Mouse (Mus musculus) midbrain, embryonic 12.5 days (tissue): ENCODE results near the gene Ccdc27. TPM values are rescaled to one million over a fixed set of nuclear protein-coding genes. Genes with fewer than 3 reads are reported as not detected.

Experiments used
- ATAC-seq: fragments of 200-750 bp; cut with Nextera tagmentation; 2 replicates; pipeline ENCODE4 v1.8.0; 2017; ENCODE audit warnings: low read depth, moderate TSS enrichment, moderate library complexity; ENCODE audit not compliant: low FRiP score
- H3K27ac ChIP-seq: fragments of 300-500 bp; sonication (generic); replicated peaks from 2 replicates; pipeline ENCODE4 v1.5.1; 2016; ENCODE audit warnings: mild to moderate bottlenecking
- H3K27me3 ChIP-seq: fragments of 300-500 bp; sonication (generic); 2 replicates; pipeline ENCODE4 v1.6.1; 2016; ENCODE audit warnings: mild to moderate bottlenecking
- H3K36me3 ChIP-seq: fragments of 300-500 bp; sonication (generic); 2 replicates; pipeline ENCODE4 v1.6.1; 2016
- H3K4me1 ChIP-seq: fragments of 300-500 bp; sonication (generic); 2 replicates; pipeline ENCODE4 v1.6.1; 2016
- H3K4me2 ChIP-seq: fragments of 300-500 bp; sonication (generic); replicated peaks from 2 replicates; pipeline ENCODE4 v1.6.1; 2016; ENCODE audit warnings: mild to moderate bottlenecking, moderate library complexity
- H3K4me3 ChIP-seq: fragments of 300-500 bp; sonication (generic); 2 replicates; pipeline ENCODE4 v1.5.1; 2016; ENCODE audit warnings: mild to moderate bottlenecking
- H3K9ac ChIP-seq: fragments of 300-500 bp; sonication (generic); replicated peaks from 2 replicates; pipeline ENCODE4 v1.6.1; 2016; ENCODE audit warnings: mild to moderate bottlenecking, moderate library complexity
- H3K9me3 ChIP-seq: fragments of 300-500 bp; sonication (generic); 2 replicates; pipeline ENCODE4 v1.6.1; 2016; ENCODE audit warnings: mild to moderate bottlenecking
- WGBS: fragments of 180-500 bp; shearing (Covaris S2); methylation state at CpG from one replicate; pipeline ENCODE4 v1.1.7; 2016; 5-methylcytosine and 5-hydroxymethylcytosine counted together
- polyA plus RNA-seq: library from polyadenylated mRNA; unstranded; fragments of >200 nt; fragmentation: Nextera tagmentation; extraction: Ambion mirVana; gene quantifications from 2 replicates; pipeline ENCODE4 v1.2.1, GENCODE M21; 2016

The Ccdc27 gene
- not detected in 2 replicates for polyA plus RNA-seq

GRCm38 (mm10) chr4:154042577-154042976 is at the start of gene Ccdc27:
TSS of gene Ccdc27 (minus strand) at chr4:154042677.
- Histone ChIP-seq H3K4me3 (no peak within 1 kb of the TSS), H3K4me2 (no peak within 1 kb of the TSS), H3K27ac (no peak within 1 kb of the TSS), H3K9me3 (no peaks in the 10 kb centered on the region), H3K4me1 (no peaks in the 10 kb centered on the region), H3K27me3 (peaks cover 4% of the 10 kb centered on the region; the same call in 1 of the 2 replicates), H3K9ac (no peak within 1 kb of the TSS), H3K36me3 (no peaks in the 10 kb centered on the region)
- 82% methylated on average over 9 of the region's 9 CpGs for WGBS
- no peak for ATAC-seq

GRCm38 (mm10) chr4:154091356-154091755 is 48.9 kb upstream of the Ccdc27 start:
- H3K27ac ChIP-seq, result no peak overlapping the region
- no peaks in the 10 kb centered on the region for H3K9me3 ChIP-seq
- no peaks in the 10 kb centered on the region for H3K4me1 ChIP-seq
- no peak for ATAC-seq
- no peak overlapping the region for H3K9ac ChIP-seq
- H3K4me2 ChIP-seq, result no peak overlapping the region
- WGBS, result 66% methylated on average over 8 of the region's 8 CpGs
- no peaks in the 10 kb centered on the region for H3K36me3 ChIP-seq
- peaks cover 18% of the 10 kb centered on the region for H3K27me3 ChIP-seq
- H3K4me3 ChIP-seq, result no peak overlapping the region

GRCm38 (mm10) chr4:154089205-154089604 is 46.7 kb upstream of the Ccdc27 start:
- ATAC-seq, result no peak
- 50% methylated on average over 5 of the region's 5 CpGs for WGBS
- no peak overlapping the region for H3K27ac ChIP-seq
- no peak overlapping the region for H3K9ac ChIP-seq
- no peaks in the 10 kb centered on the region for H3K36me3 ChIP-seq
- H3K4me3 ChIP-seq, result no peak overlapping the region
- no peak overlapping the region for H3K4me2 ChIP-seq
- H3K27me3 ChIP-seq, result peaks cover 16% of the 10 kb centered on the region
- H3K9me3 ChIP-seq, result no peaks in the 10 kb centered on the region
- no peaks in the 10 kb centered on the region for H3K4me1 ChIP-seq

- Histone ChIP-seq H3K36me3 (no peaks in the 10 kb centered on the region), H3K4me3 (no peak overlapping the region), H3K27ac (no peak overlapping the region), H3K27me3 (peaks cover 20% of the 10 kb centered on the region), H3K9ac (no peak overlapping the region), H3K4me2 (no peak overlapping the region), H3K4me1 (no peaks in the 10 kb centered on the region), H3K9me3 (no peaks in the 10 kb centered on the region)
- WGBS, result 85% methylated on average over 8 of the region's 8 CpGs
- ATAC-seq, result no peak
Measured at GRCm38 (mm10) chr4:154086436-154086835, 44.0 kb upstream of the Ccdc27 start.

GRCm38 (mm10) chr4:154085856-154086255 is 43.4 kb upstream of the Ccdc27 start:
- no peaks in the 10 kb centered on the region for H3K4me1 ChIP-seq

GRCm38 (mm10) chr4:154081974-154082373 is 39.5 kb upstream of the Ccdc27 start:
- Histone ChIP-seq H3K36me3 (no peaks in the 10 kb centered on the region), H3K4me2 (no peak overlapping the region), H3K27ac (no peak overlapping the region), H3K9ac (no peak overlapping the region), H3K4me3 (no peak overlapping the region), H3K27me3 (peaks cover 49% of the 10 kb centered on the region), H3K9me3 (no peaks in the 10 kb centered on the region), H3K4me1 (no peaks in the 10 kb centered on the region)
- 0% methylated on average over 1 of the region's 1 CpGs for WGBS
- no peak for ATAC-seq

More at GRCm38 (mm10) chr4:154085856-154086255, 43.4 kb upstream of the Ccdc27 start:
- no peaks in the 10 kb centered on the region for H3K36me3 ChIP-seq
- no peak overlapping the region for H3K9ac ChIP-seq
- H3K4me2 ChIP-seq, result no peak overlapping the region
- H3K4me3 ChIP-seq, result no peak overlapping the region
- no peak overlapping the region for H3K27ac ChIP-seq
- ATAC-seq, result no peak
- peaks cover 26% of the 10 kb centered on the region for H3K27me3 ChIP-seq
- WGBS, result 47% methylated on average over 3 of the region's 3 CpGs
- no peaks in the 10 kb centered on the region for H3K9me3 ChIP-seq

GRCm38 (mm10) chr4:154081021-154081420 is 38.5 kb upstream of the Ccdc27 start:
- no peaks in the 10 kb centered on the region for H3K4me1 ChIP-seq
- no peak overlapping the region for H3K4me2 ChIP-seq
- no peak overlapping the region for H3K27ac ChIP-seq
- no peaks in the 10 kb centered on the region for H3K36me3 ChIP-seq
- H3K4me3 ChIP-seq, result no peak overlapping the region
- H3K9me3 ChIP-seq, result no peaks in the 10 kb centered on the region
- no peak for ATAC-seq
- H3K9ac ChIP-seq, result no peak overlapping the region
- peaks cover 49% of the 10 kb centered on the region for H3K27me3 ChIP-seq
- WGBS, result 4% methylated on average over 13 of the region's 13 CpGs

GRCm38 (mm10) chr4:154080211-154080610 is 37.7 kb upstream of the Ccdc27 start:
- Histone ChIP-seq H3K4me2 (no peak overlapping the region), H3K27me3 (peaks cover 49% of the 10 kb centered on the region), H3K9me3 (no peaks in the 10 kb centered on the region), H3K4me1 (no peaks in the 10 kb centered on the region), H3K36me3 (no peaks in the 10 kb centered on the region), H3K9ac (no peak overlapping the region), H3K27ac (no peak overlapping the region), H3K4me3 (no peak overlapping the region)
- WGBS, result 50% methylated on average over 4 of the region's 4 CpGs
- ATAC-seq, result no peak

GRCm38 (mm10) chr4:154071941-154072340 is 29.5 kb upstream of the Ccdc27 start:
- H3K27ac ChIP-seq, result no peak overlapping the region
- H3K4me1 ChIP-seq, result peaks cover 7% of the 10 kb centered on the region; the same call in 1 of the 2 replicates
- H3K27me3 ChIP-seq, result peaks cover 43% of the 10 kb centered on the region
- H3K4me2 ChIP-seq, result peak overlapping the region; percentile 43
- peak overlapping the region; percentile 34; the same call in 1 of the 2 replicates for H3K9ac ChIP-seq
- WGBS, result 30% methylated on average over 10 of the region's 16 CpGs
- peak overlapping the region; percentile 20; the same call in 1 of the 2 replicates for H3K4me3 ChIP-seq
- no peak for ATAC-seq
- H3K9me3 ChIP-seq, result no peaks in the 10 kb centered on the region
- no peaks in the 10 kb centered on the region for H3K36me3 ChIP-seq

GRCm38 (mm10) chr4:154071521-154071920 is 29.0 kb upstream of the Ccdc27 start:
- no peak for ATAC-seq
- 2% methylated on average over 15 of the region's 20 CpGs for WGBS
- H3K4me1 ChIP-seq, result peaks cover 7% of the 10 kb centered on the region; the same call in 1 of the 2 replicates
- H3K9ac ChIP-seq, result peak overlapping the region; percentile 34; the same call in 1 of the 2 replicates
- H3K36me3 ChIP-seq, result no peaks in the 10 kb centered on the region
- peaks cover 43% of the 10 kb centered on the region for H3K27me3 ChIP-seq
- no peak overlapping the region for H3K27ac ChIP-seq
- peak overlapping the region; percentile 20; the same call in 1 of the 2 replicates for H3K4me3 ChIP-seq
- H3K4me2 ChIP-seq, result peak overlapping the region; percentile 43
- no peaks in the 10 kb centered on the region for H3K9me3 ChIP-seq

- peaks cover 7% of the 10 kb centered on the region; the same call in 1 of the 2 replicates for H3K4me1 ChIP-seq
- H3K36me3 ChIP-seq, result no peaks in the 10 kb centered on the region
- no peak overlapping the region for H3K9ac ChIP-seq
- peaks cover 43% of the 10 kb centered on the region for H3K27me3 ChIP-seq
- WGBS, result 0% methylated on average over 5 of the region's 5 CpGs
- H3K9me3 ChIP-seq, result no peaks in the 10 kb centered on the region
- no peak overlapping the region for H3K4me3 ChIP-seq
- H3K4me2 ChIP-seq, result no peak overlapping the region
- no peak overlapping the region for H3K27ac ChIP-seq
- ATAC-seq, result no peak
Measured at GRCm38 (mm10) chr4:154070896-154071295, 28.4 kb upstream of the Ccdc27 start.

GRCm38 (mm10) chr4:154064827-154065773 is 22.6 kb upstream of the Ccdc27 start:
- peak overlapping the region; percentile 28; the same call in 1 of the 2 replicates for H3K9ac ChIP-seq
- no peaks in the 10 kb centered on the region for H3K9me3 ChIP-seq
- ATAC-seq, result peak; percentile 44; the same call in 1 of the 2 replicates
- no peak overlapping the region for H3K27ac ChIP-seq
- H3K27me3 ChIP-seq, result peaks cover 26% of the 10 kb centered on the region
- H3K4me3 ChIP-seq, result no peak overlapping the region
- no peaks in the 10 kb centered on the region for H3K4me1 ChIP-seq
- no peaks in the 10 kb centered on the region for H3K36me3 ChIP-seq
- WGBS, result 65% methylated on average over 14 of the region's 14 CpGs
- H3K4me2 ChIP-seq, result no peak overlapping the region
